Mouse (Mus musculus) MEL (cell line): Measurements from ENCODE around the gene Zfp398.

ENCODE experiments used
- CHD1 ChIP-seq: IDR thresholded peaks from 2 replicates; pipeline ENCODE4 v1.6.1; 2012; ENCODE audit warnings: low read depth, mild to moderate bottlenecking, inconsistent platforms, low read length, improper control_type of control experiment
- CHD2 ChIP-seq: IDR thresholded peaks from 2 replicates; pipeline ENCODE4 v1.6.1; 2011; ENCODE audit warnings: low read length, improper control_type of control experiment
- CTCF ChIP-seq, 3 experiments: IDR thresholded peaks in 2 of 3; conservative IDR thresholded peaks in 1 of 3; 2 replicates each; pipeline ENCODE4 v1.5.1; 2011 to 2012; ENCODE audit warnings: low read length in 3 of 3, low read depth in 2 of 3, mild to moderate bottlenecking in 2 of 3, improper control_type of control experiment in 1 of 3, inconsistent platforms in 1 of 3, mixed read lengths in 1 of 3, moderate library complexity in 1 of 3; ENCODE audit not compliant: control insufficient read depth in 1 of 3, insufficient read depth in 1 of 3, poor library complexity in 1 of 3, severe bottlenecking in 1 of 3
- EP300 ChIP-seq, 2 experiments: IDR thresholded peaks; 2 replicates each; pipeline ENCODE4 v1.6.1; 2011; ENCODE audit warnings: improper control_type of control experiment in 2 of 2, low read length in 2 of 2, low read depth in 1 of 2, mild to moderate bottlenecking in 1 of 2
- GATA1 ChIP-seq: IDR thresholded peaks from 2 replicates; pipeline ENCODE4 v1.6.1; 2011; ENCODE audit warnings: low read depth, low read length, improper control_type of control experiment
- JUND ChIP-seq: IDR thresholded peaks from 2 replicates; pipeline ENCODE4 v1.6.1; 2011; ENCODE audit warnings: low read depth, mild to moderate bottlenecking, improper control_type of control experiment, low read length
- MAX ChIP-seq: IDR thresholded peaks from 2 replicates; pipeline ENCODE4 v1.6.1; 2011; ENCODE audit warnings: low read length, improper control_type of control experiment
- MXI1 ChIP-seq: IDR thresholded peaks from 2 replicates; pipeline ENCODE4 v1.6.1; 2011; ENCODE audit warnings: mild to moderate bottlenecking, low read depth, low read length, improper control_type of control experiment
- POLR2A ChIP-seq, 2 experiments: IDR thresholded peaks; 2 replicates each; pipeline ENCODE4 v1.6.1; 2011 to 2012; ENCODE audit warnings: low read length in 2 of 2, mild to moderate bottlenecking in 2 of 2, control low read depth in 1 of 2, improper control_type of control experiment in 1 of 2, low read depth in 1 of 2, moderate library complexity in 1 of 2; ENCODE audit not compliant: control insufficient read depth in 1 of 2, insufficient read depth in 1 of 2, poor library complexity in 1 of 2
- USF1 ChIP-seq: IDR thresholded peaks from 2 replicates; pipeline ENCODE4 v1.6.1; 2014; ENCODE audit warnings: low read depth, mild to moderate bottlenecking, inconsistent platforms, low read length, improper control_type of control experiment, moderate library complexity
- USF2 ChIP-seq, 2 experiments: IDR thresholded peaks; 2 replicates each; pipeline ENCODE4 v1.6.1; 2011 to 2012; ENCODE audit warnings: improper control_type of control experiment in 2 of 2, low read length in 2 of 2, borderline replicate concordance in 1 of 2, inconsistent platforms in 1 of 2, low read depth in 1 of 2, mild to moderate bottlenecking in 1 of 2; ENCODE audit not compliant: insufficient read depth in 1 of 2
- ZMIZ1 ChIP-seq: IDR thresholded peaks from 2 replicates; pipeline ENCODE4 v1.6.1; 2012; ENCODE audit warnings: low read depth, mild to moderate bottlenecking, inconsistent platforms, low read length, improper control_type of control experiment, moderate library complexity
- ZNF384 ChIP-seq: IDR thresholded peaks from 2 replicates; pipeline ENCODE4 v1.6.1; 2012; ENCODE audit warnings: low read depth, mild to moderate bottlenecking, inconsistent platforms, low read length, improper control_type of control experiment

DNA sequence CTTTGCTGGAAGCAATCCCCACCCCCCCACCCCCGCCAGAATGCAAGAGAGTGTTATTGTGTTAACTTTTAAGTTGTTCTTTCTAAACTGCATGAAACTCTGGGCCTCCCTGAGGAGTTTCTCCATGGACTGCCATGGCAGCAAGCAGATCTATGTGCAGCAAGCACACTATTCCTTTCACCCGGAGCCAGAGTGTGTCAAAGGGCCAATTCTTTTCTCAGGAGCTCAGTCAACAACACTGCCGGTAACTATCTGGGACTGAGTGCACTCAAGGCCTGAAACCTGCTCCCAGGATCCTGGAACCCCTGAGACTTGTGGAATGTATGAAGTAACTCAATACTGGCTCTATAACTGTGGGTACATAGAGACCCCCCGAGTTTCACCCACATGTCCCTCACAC lies 26.4 kb upstream of the Zfp398 start:
- TF ChIP-seq CTCF (IDR thresholded peaks at IDR 0.05 in 2 of 3, conservative IDR thresholded peaks at IDR 0.05 in 1 of 3; ENCODE audit: control insufficient read depth in 1 of 3, insufficient read depth in 1 of 3, low read depth in 2 of 3, low read length in 3 of 3, poor library complexity in 1 of 3, severe bottlenecking in 1 of 3) (no peak), ZNF384 (no peak), MXI1 (no peak), USF2 (IDR thresholded peaks at IDR 0.05; ENCODE audit: borderline replicate concordance in 1 of 2, insufficient read depth in 1 of 2, low read depth in 1 of 2, low read length in 2 of 2) (no peak), ZMIZ1 (no peak), EP300 (IDR thresholded peaks at IDR 0.05; ENCODE audit: low read depth in 1 of 2, low read length in 2 of 2) (no peak), GATA1 (no peak), POLR2A (IDR thresholded peaks at IDR 0.05; ENCODE audit: control insufficient read depth in 1 of 2, insufficient read depth in 1 of 2, low read depth in 1 of 2, low read length in 2 of 2, poor library complexity in 1 of 2) (no peak), USF1 (no peak), MAX (no peak), JUND (no peak), CHD1 (no peak), CHD2 (no peak)
